Mouse (Mus musculus): ENCODE results near the gene Mfsd14a. TPM values are rescaled to one million over a fixed set of nuclear protein-coding genes. Genes with fewer than 3 reads are reported as not detected.
A peak's percentile ranks its signal among the peaks of the same experiment; 100 is the strongest.
"Not testable (repeated sequence)": the region's sequence is repeated elsewhere in the genome, so short reads cannot be mapped to it uniquely, and the experiment has no call there.

Gene Mfsd14a
- polyA plus RNA-seq, 1 experiment = 28.6 TPM

GRCm38 (mm10) chr3:116661870-116662414 lies 535 bp downstream of the Mfsd14a start:
- Histone ChIP-seq H3K4me3 (ENCODE audit: control insufficient read depth, insufficient read depth, low read length) (peak overlapping the region; percentile 89), H3K27me3 (ENCODE audit: control insufficient read depth, insufficient read depth, low read length) (no peaks in the 10 kb centered on the region), H3K4me1 (replicated peaks; ENCODE audit: control insufficient read depth, insufficient read depth, low read length) (peaks cover 13% of the 10 kb centered on the region; the same call in 1 of the 2 replicates), H3K36me3 (ENCODE audit: control insufficient read depth, insufficient read depth, low read length) (no peaks in the 10 kb centered on the region), H3K27ac (ENCODE audit: control insufficient read depth, insufficient read depth, low read length) (no peak overlapping the region; the same call in 1 of the 2 replicates)
- under 1% methylated on average over 63 of the region's 68 CpGs for WGBS
- no peak for TF ChIP-seq POLR2A (IDR thresholded peaks at IDR 0.05; ENCODE audit: control insufficient read depth, extremely low read depth, insufficient read depth, low read length, poor library complexity)
- no peak for TF ChIP-seq CTCF (IDR thresholded peaks at IDR 0.05; ENCODE audit: borderline replicate concordance, control insufficient read depth, extremely low read depth, insufficient read depth, low read length, poor library complexity)
- no peak for DNase-seq

- WGBS = 6% methylated on average over 16 of the region's 16 CpGs
- no peaks in the 10 kb centered on the region for H3K36me3 ChIP-seq (ENCODE audit: control insufficient read depth, insufficient read depth, low read length)
- TF ChIP-seq CTCF (IDR thresholded peaks at IDR 0.05; ENCODE audit: borderline replicate concordance, control insufficient read depth, extremely low read depth, insufficient read depth, low read length, poor library complexity) = no peak
- TF ChIP-seq POLR2A (IDR thresholded peaks at IDR 0.05; ENCODE audit: control insufficient read depth, extremely low read depth, insufficient read depth, low read length, poor library complexity) = no peak
- H3K4me3 ChIP-seq (ENCODE audit: control insufficient read depth, insufficient read depth, low read length) = peak overlapping the region; percentile 89
- no peaks in the 10 kb centered on the region for H3K27me3 ChIP-seq (ENCODE audit: control insufficient read depth, insufficient read depth, low read length)
- no peak for DNase-seq
- no peak overlapping the region; the same call in 1 of the 2 replicates for H3K27ac ChIP-seq (ENCODE audit: control insufficient read depth, insufficient read depth, low read length)
- H3K4me1 ChIP-seq (replicated peaks; ENCODE audit: control insufficient read depth, insufficient read depth, low read length) = peaks cover 13% of the 10 kb centered on the region; the same call in 1 of the 2 replicates
These were observed 1.1 kb downstream of the Mfsd14a start for GRCm38 (mm10) chr3:116661288-116661869.

GRCm38 (mm10) chr3:116659856-116660430 lies 2.5 kb downstream of the Mfsd14a start:
- H3K4me1 ChIP-seq (replicated peaks; ENCODE audit: control insufficient read depth, insufficient read depth, low read length) = peaks cover 13% of the 10 kb centered on the region; the same call in 1 of the 2 replicates
- no peak overlapping the region for H3K27ac ChIP-seq (ENCODE audit: control insufficient read depth, insufficient read depth, low read length)
- DNase-seq = no peak
- H3K36me3 ChIP-seq (ENCODE audit: control insufficient read depth, insufficient read depth, low read length) = no peaks in the 10 kb centered on the region
- no peak overlapping the region for H3K4me3 ChIP-seq (ENCODE audit: control insufficient read depth, insufficient read depth, low read length)
- TF ChIP-seq POLR2A (IDR thresholded peaks at IDR 0.05; ENCODE audit: control insufficient read depth, extremely low read depth, insufficient read depth, low read length, poor library complexity) (no peak), CTCF (IDR thresholded peaks at IDR 0.05; ENCODE audit: borderline replicate concordance, control insufficient read depth, extremely low read depth, insufficient read depth, low read length, poor library complexity) (no peak)
- WGBS = 90% methylated on average over 13 of the region's 13 CpGs
- H3K27me3 ChIP-seq (ENCODE audit: control insufficient read depth, insufficient read depth, low read length) = no peaks in the 10 kb centered on the region

GRCm38 (mm10) chr3:116658928-116659565 lies 3.4 kb downstream of the Mfsd14a start:
- WGBS = 62% methylated on average over 15 of the region's 15 CpGs

GRCm38 (mm10) chr3:116656184-116656965 lies 6.1 kb downstream of the Mfsd14a start:
- no peaks in the 10 kb centered on the region for H3K36me3 ChIP-seq (ENCODE audit: control insufficient read depth, insufficient read depth, low read length)
- WGBS = 92% methylated on average over 7 of the region's 7 CpGs

More at GRCm38 (mm10) chr3:116658928-116659565, 3.4 kb downstream of the Mfsd14a start:
- Histone ChIP-seq H3K4me3 (ENCODE audit: control insufficient read depth, insufficient read depth, low read length) (no peak overlapping the region), H3K27ac (ENCODE audit: control insufficient read depth, insufficient read depth, low read length) (no peak overlapping the region), H3K36me3 (ENCODE audit: control insufficient read depth, insufficient read depth, low read length) (no peaks in the 10 kb centered on the region), H3K4me1 (replicated peaks; ENCODE audit: control insufficient read depth, insufficient read depth, low read length) (peaks cover 13% of the 10 kb centered on the region; the same call in 1 of the 2 replicates), H3K27me3 (ENCODE audit: control insufficient read depth, insufficient read depth, low read length) (no peaks in the 10 kb centered on the region)
- DNase-seq = no peak
- no peak for TF ChIP-seq POLR2A (IDR thresholded peaks at IDR 0.05; ENCODE audit: control insufficient read depth, extremely low read depth, insufficient read depth, low read length, poor library complexity)
- no peak for TF ChIP-seq CTCF (IDR thresholded peaks at IDR 0.05; ENCODE audit: borderline replicate concordance, control insufficient read depth, extremely low read depth, insufficient read depth, low read length, poor library complexity)

DNA sequence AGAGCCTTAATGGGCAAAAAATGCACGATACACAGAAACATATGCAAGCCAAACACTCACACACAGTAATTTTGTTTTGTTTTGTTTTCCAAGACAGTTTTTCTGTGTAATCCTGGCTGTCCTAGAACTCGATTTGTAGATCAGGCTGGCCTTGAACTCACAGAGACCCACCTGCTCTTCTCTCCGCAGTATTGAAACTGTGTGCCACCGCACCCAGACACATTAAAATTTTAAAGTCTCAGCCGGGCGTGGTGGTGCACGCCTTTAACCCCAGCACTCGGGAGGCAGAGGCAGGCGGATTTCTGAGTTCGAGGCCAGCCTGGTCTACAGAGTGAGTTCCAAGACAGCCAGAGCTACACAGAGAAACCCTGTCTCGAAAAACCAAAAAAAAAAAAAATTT lies 8.4 kb downstream of the Mfsd14a start:
- 95% methylated on average over 11 of the region's 11 CpGs for WGBS
- H3K4me1 ChIP-seq (replicated peaks; ENCODE audit: control insufficient read depth, insufficient read depth, low read length); H3K4me3 ChIP-seq (ENCODE audit: control insufficient read depth, insufficient read depth, low read length); H3K27ac ChIP-seq (ENCODE audit: control insufficient read depth, insufficient read depth, low read length); H3K27me3 ChIP-seq (ENCODE audit: control insufficient read depth, insufficient read depth, low read length); H3K36me3 ChIP-seq (ENCODE audit: control insufficient read depth, insufficient read depth, low read length); DNase-seq: not testable (repeated sequence)

More at GRCm38 (mm10) chr3:116656184-116656965, 6.1 kb downstream of the Mfsd14a start:
- TF ChIP-seq POLR2A (IDR thresholded peaks at IDR 0.05; ENCODE audit: control insufficient read depth, extremely low read depth, insufficient read depth, low read length, poor library complexity) = no peak
- TF ChIP-seq CTCF (IDR thresholded peaks at IDR 0.05; ENCODE audit: borderline replicate concordance, control insufficient read depth, extremely low read depth, insufficient read depth, low read length, poor library complexity) = no peak
- Histone ChIP-seq H3K27ac (ENCODE audit: control insufficient read depth, insufficient read depth, low read length) (no peak overlapping the region), H3K27me3 (ENCODE audit: control insufficient read depth, insufficient read depth, low read length) (no peaks in the 10 kb centered on the region), H3K4me1 (replicated peaks; ENCODE audit: control insufficient read depth, insufficient read depth, low read length) (peaks cover 13% of the 10 kb centered on the region; the same call in 1 of the 2 replicates), H3K4me3 (ENCODE audit: control insufficient read depth, insufficient read depth, low read length) (no peak overlapping the region)
- no peak for DNase-seq

All from thymus, adult 2 months (tissue).